Mouse (Mus musculus): ENCODE data around the gene Cacna1b.

Cacna1b gene

GRCm38 (mm10) chr2:24763115-24763557, at the start of gene Cacna1b:
Cacna1b (minus strand) TSS chr2:24763152.
- DNase-seq: peak; percentile 56 to 71

GRCm38 (mm10) chr2:24809746-24810145, 46.8 kb upstream of the Cacna1b start:
- no peak for DNase-seq

GRCm38 (mm10) chr2:24807691-24808090, 44.7 kb upstream of the Cacna1b start:
- DNase-seq: no peak

GRCm38 (mm10) chr2:24807036-24807435, 44.1 kb upstream of the Cacna1b start:
- no peak for DNase-seq

- DNase-seq: no peak
Observed at GRCm38 (mm10) chr2:24806143-24806542, 43.2 kb upstream of the Cacna1b start.

- no peak for DNase-seq
Observed at GRCm38 (mm10) chr2:24805621-24806020, 42.7 kb upstream of the Cacna1b start.

GRCm38 (mm10) chr2:24796833-24797457, 34.0 kb upstream of the Cacna1b start:
- DNase-seq: no peak

- no peak for DNase-seq
Observed at GRCm38 (mm10) chr2:24787250-24787649, 24.3 kb upstream of the Cacna1b start.

GRCm38 (mm10) chr2:24781253-24781652, 18.3 kb upstream of the Cacna1b start:
- DNase-seq: no peak

- DNase-seq: no peak
Observed at GRCm38 (mm10) chr2:24776831-24777230, 13.9 kb upstream of the Cacna1b start.

GRCm38 (mm10) chr2:24775951-24776587, 13.1 kb upstream of the Cacna1b start:
- no peak for DNase-seq

- DNase-seq: no peak
Observed at GRCm38 (mm10) chr2:24774832-24775231, 11.9 kb upstream of the Cacna1b start.

- DNase-seq: no peak
Observed at GRCm38 (mm10) chr2:24770861-24771260, 7.9 kb upstream of the Cacna1b start.

- DNase-seq: peak in 1 of 2 experiments; percentile 29
Observed at GRCm38 (mm10) chr2:24762446-24762960, 449 bp downstream of the Cacna1b start.

- DNase-seq: peak; percentile 66 to 68
Observed at GRCm38 (mm10) chr2:24761923-24762445, 968 bp downstream of the Cacna1b start.

- DNase-seq: peak; percentile 76 to 79
Observed at GRCm38 (mm10) chr2:24755276-24755675, 7.7 kb downstream of the Cacna1b start.

GRCm38 (mm10) chr2:24752599-24752998, 10.4 kb downstream of the Cacna1b start:
- no peak for DNase-seq

GRCm38 (mm10) chr2:24750051-24750450, 12.9 kb downstream of the Cacna1b start:
- DNase-seq: peak; percentile 39 to 60

- DNase-seq: peak; percentile 79 to 86
Observed at GRCm38 (mm10) chr2:24747878-24748277, 15.1 kb downstream of the Cacna1b start.

- DNase-seq: no peak
Observed at GRCm38 (mm10) chr2:24739701-24740100, 23.3 kb downstream of the Cacna1b start.

- DNase-seq: no peak
Observed at GRCm38 (mm10) chr2:24733157-24733556, 29.8 kb downstream of the Cacna1b start.

- no peak for DNase-seq
Observed at GRCm38 (mm10) chr2:24725865-24726264, 37.1 kb downstream of the Cacna1b start.

- peak in 1 of 2 experiments; percentile 9 for DNase-seq
Observed at GRCm38 (mm10) chr2:24719645-24720379, 43.1 kb downstream of the Cacna1b start.

All from thymus, postnatal 36 days (tissue).